ENCODE assay signal across 9 mouse cellular contexts in the genomic region with DNA sequence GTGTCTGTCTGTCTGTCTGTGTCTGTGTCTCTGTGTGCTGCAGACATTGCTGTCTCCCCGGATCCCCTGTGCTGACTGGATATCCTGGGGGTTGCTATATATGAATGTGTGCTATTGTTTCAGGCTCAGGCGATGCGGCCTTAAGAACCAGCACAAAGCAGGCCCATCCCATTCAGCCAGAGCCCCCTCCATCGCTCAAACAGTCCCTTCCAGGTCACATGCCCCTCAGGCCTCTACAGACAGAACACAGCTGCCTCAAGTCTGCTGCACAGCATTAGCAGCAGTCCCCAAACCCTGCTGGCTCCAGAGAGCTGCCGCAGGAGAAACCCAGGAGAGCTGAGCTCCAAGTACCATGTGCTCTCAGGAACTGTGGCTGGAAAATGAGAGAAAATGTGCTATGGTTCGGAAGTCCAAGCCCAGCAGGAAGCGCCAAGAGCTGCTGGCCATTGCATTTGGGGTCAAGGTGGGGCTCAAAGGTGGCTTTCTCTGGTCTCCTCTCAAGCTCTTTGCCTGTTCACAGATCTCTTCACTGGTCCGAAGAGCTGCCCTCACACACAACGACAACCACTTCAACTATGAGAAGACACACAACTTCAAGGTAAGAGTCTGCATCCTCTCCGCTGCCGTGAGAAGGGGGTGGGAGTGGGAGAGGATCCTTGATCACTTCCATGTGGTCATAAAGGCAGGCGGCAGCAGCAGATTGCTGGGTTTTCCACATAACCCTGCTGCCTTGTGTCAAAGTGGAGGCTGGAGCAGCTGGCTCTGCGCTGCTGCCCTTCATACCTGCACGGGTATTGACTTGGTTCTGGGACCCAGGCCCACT. TPM values are rescaled to one million over a fixed set of nuclear protein-coding genes. Genes with fewer than 3 reads are reported as not detected.
DNase-seq lines count a peak whose midpoint lies in the region; ATAC-seq and TF ChIP-seq lines count a peak whose summit lies in the region.
"Had no signal": no experiment of that assay in that cellular context is flagged by ENCODE, and none has a peak within 500 bp of the region (broad histone marks: within the 10 kb centered on the region; RNA-seq: fewer than 3 reads in every experiment).

No protein-coding gene starts in this region.

- H3K9ac ChIP-seq in intestine, embryonic 14.5 days (ENCODE audit: low read length) = 0 out of 2 replicates have a peak overlapping the region, but pooled peaks have one; percentile 10
- no peak overlapping the region for H3K9ac ChIP-seq in intestine, postnatal 0 days (ENCODE audit: low read depth, low read length)
- H3K9ac ChIP-seq in neural tube, embryonic 12.5 days = 0 out of 2 replicates have a peak overlapping the region, but pooled peaks have one; percentile 2
- no peak overlapping the region for H3K9ac ChIP-seq in neural tube, embryonic 15.5 days (replicated peaks)
- H3K9ac ChIP-seq in intestine, embryonic 16.5 days (ENCODE audit: low read depth, low read length) = no peak overlapping the region
- H3K9ac ChIP-seq in stomach, embryonic 16.5 days (ENCODE audit: low read length) = peak overlapping the region; percentile 48

- H3K4me3 ChIP-seq in intestine, embryonic 14.5 days (ENCODE audit: low read depth, low read length) = no peak overlapping the region
- no peak overlapping the region for H3K4me3 ChIP-seq in intestine, postnatal 0 days (ENCODE audit: low read depth, low read length)
- no peak overlapping the region for H3K4me3 ChIP-seq in neural tube, embryonic 12.5 days
- H3K4me3 ChIP-seq in neural tube, embryonic 15.5 days (replicated peaks) = no peak overlapping the region
- H3K4me3 ChIP-seq in intestine, embryonic 16.5 days (ENCODE audit: low read length) = no peak overlapping the region
- H3K4me3 ChIP-seq in stomach, embryonic 16.5 days (replicated peaks; ENCODE audit: low read length) = peak overlapping the region; percentile 12; the same call in 1 of the 2 replicates

- TF ChIP-seq CTCF in intestine, postnatal 0 days (IDR thresholded peaks at IDR 0.05; ENCODE audit: low read depth) = no peak

- 40% methylated on average over 14 of the region's 14 CpGs for WGBS in intestine, embryonic 14.5 days
- WGBS in intestine, postnatal 0 days = 67% methylated on average over 14 of the region's 14 CpGs
- 52% methylated on average over 14 of the region's 14 CpGs for WGBS in neural tube, embryonic 12.5 days
- whole genome bisulfite sequencing in neural tube, embryonic 15.5 days = 57% methylated on average over 14 of the region's 14 CpGs
- WGBS in intestine, embryonic 16.5 days = 50% methylated on average over 14 of the region's 14 CpGs
- 52% methylated on average over 14 of the region's 14 CpGs for WGBS in stomach, embryonic 16.5 days

- no peak for DNase-seq in intestine, embryonic 14.5 days (ENCODE audit: low spot score)

- no peaks in the 10 kb centered on the region for H3K27me3 ChIP-seq in intestine, embryonic 14.5 days (replicated peaks; ENCODE audit: control insufficient read depth, insufficient read depth, low read length)
- no peaks in the 10 kb centered on the region for H3K27me3 ChIP-seq in intestine, postnatal 0 days (replicated peaks; ENCODE audit: control insufficient read depth, insufficient read depth, low read length)
- H3K27me3 ChIP-seq in neural tube, embryonic 12.5 days (replicated peaks) = no peaks in the 10 kb centered on the region
- 0 out of 2 replicates have a peak, but pooled peaks cover 2% of the 10 kb centered on the region for H3K27me3 ChIP-seq in neural tube, embryonic 15.5 days (replicated peaks)
- H3K27me3 ChIP-seq in intestine, embryonic 16.5 days (replicated peaks; ENCODE audit: control insufficient read depth, insufficient read depth, low read length) = no peaks in the 10 kb centered on the region
- no peaks in the 10 kb centered on the region for H3K27me3 ChIP-seq in stomach, embryonic 16.5 days (ENCODE audit: control insufficient read depth, insufficient read depth, low read length)

- peak overlapping the region; percentile 34 for H3K4me2 ChIP-seq in intestine, embryonic 14.5 days (ENCODE audit: low read length)
- no peak overlapping the region for H3K4me2 ChIP-seq in intestine, postnatal 0 days (replicated peaks; ENCODE audit: low read depth)
- H3K4me2 ChIP-seq in neural tube, embryonic 12.5 days (replicated peaks) = peak overlapping the region; percentile 36
- H3K4me2 ChIP-seq in neural tube, embryonic 15.5 days = no peak overlapping the region
- H3K4me2 ChIP-seq in intestine, embryonic 16.5 days (ENCODE audit: low read depth, low read length) = no peak overlapping the region
- H3K4me2 ChIP-seq in stomach, embryonic 16.5 days (ENCODE audit: low read depth, low read length) = peak overlapping the region; percentile 20; the same call in 1 of the 2 replicates

- ATAC-seq in intestine, embryonic 14.5 days (replicated peaks; ENCODE audit: low FRiP score, low TSS enrichment, low read depth) = peak; percentile 78
- ATAC-seq in intestine, postnatal 0 days = no peak
- ATAC-seq in neural tube, embryonic 12.5 days (ENCODE audit: low FRiP score, low read depth) = no peak
- ATAC-seq in neural tube, embryonic 15.5 days (ENCODE audit: low FRiP score) = no peak
- ATAC-seq in intestine, embryonic 16.5 days = no peak
- ATAC-seq in stomach, embryonic 16.5 days (ENCODE audit: insufficient read depth, low FRiP score) = peak; percentile 83
- ATAC-seq in megakaryocyte progenitor cell, adult 5-6 weeks (replicated peaks; ENCODE audit: poor library complexity) = no peak
- ATAC-seq: inflammation-experienced regulatory T-cells, adult 6 months had no signal

- no peaks in the 10 kb centered on the region for H3K9me3 ChIP-seq in intestine, embryonic 14.5 days (ENCODE audit: control insufficient read depth, low read length)
- no peaks in the 10 kb centered on the region for H3K9me3 ChIP-seq in intestine, postnatal 0 days (ENCODE audit: control insufficient read depth)
- no peaks in the 10 kb centered on the region for H3K9me3 ChIP-seq in neural tube, embryonic 12.5 days
- no peaks in the 10 kb centered on the region for H3K9me3 ChIP-seq in neural tube, embryonic 15.5 days (replicated peaks)
- H3K9me3 ChIP-seq in intestine, embryonic 16.5 days (ENCODE audit: control insufficient read depth, low read length) = no peaks in the 10 kb centered on the region
- H3K9me3 ChIP-seq in stomach, embryonic 16.5 days (replicated peaks; ENCODE audit: control insufficient read depth, low read length) = no peaks in the 10 kb centered on the region

- 0 out of 2 replicates have a peak overlapping the region, but pooled peaks have one; percentile 7 for H3K27ac ChIP-seq in intestine, embryonic 14.5 days (ENCODE audit: low read depth)
- no peak overlapping the region for H3K27ac ChIP-seq in intestine, postnatal 0 days (ENCODE audit: low read depth, low read length)
- H3K27ac ChIP-seq in neural tube, embryonic 12.5 days = no peak overlapping the region
- H3K27ac ChIP-seq in neural tube, embryonic 15.5 days (replicated peaks) = no peak overlapping the region
- peak overlapping the region; percentile 12; the same call in 1 of the 2 replicates for H3K27ac ChIP-seq in intestine, embryonic 16.5 days (ENCODE audit: low read length)
- H3K27ac ChIP-seq in stomach, embryonic 16.5 days (ENCODE audit: low read length) = peak overlapping the region; percentile 36; the same call in 1 of the 2 replicates

- H3K36me3 ChIP-seq in intestine, embryonic 14.5 days (ENCODE audit: control insufficient read depth, insufficient read depth, low read length) = no peaks in the 10 kb centered on the region
- H3K36me3 ChIP-seq in intestine, postnatal 0 days (ENCODE audit: control insufficient read depth, insufficient read depth) = no peaks in the 10 kb centered on the region
- H3K36me3 ChIP-seq in neural tube, embryonic 12.5 days = no peaks in the 10 kb centered on the region
- no peaks in the 10 kb centered on the region for H3K36me3 ChIP-seq in neural tube, embryonic 15.5 days
- H3K36me3 ChIP-seq in intestine, embryonic 16.5 days (ENCODE audit: control insufficient read depth, insufficient read depth, low read length) = no peaks in the 10 kb centered on the region
- H3K36me3 ChIP-seq in stomach, embryonic 16.5 days (ENCODE audit: control insufficient read depth, insufficient read depth, low read length) = no peaks in the 10 kb centered on the region
- H3K36me3 ChIP-seq: G1E had no signal

- H3K4me1 ChIP-seq in intestine, embryonic 14.5 days (replicated peaks; ENCODE audit: control insufficient read depth, insufficient read depth, low read length) = peaks cover 25% of the 10 kb centered on the region
- no peaks in the 10 kb centered on the region for H3K4me1 ChIP-seq in intestine, postnatal 0 days (replicated peaks; ENCODE audit: control insufficient read depth, insufficient read depth, low read length)
- H3K4me1 ChIP-seq in neural tube, embryonic 12.5 days = peaks cover 20% of the 10 kb centered on the region
- peaks cover 11% of the 10 kb centered on the region for H3K4me1 ChIP-seq in neural tube, embryonic 15.5 days
- H3K4me1 ChIP-seq in intestine, embryonic 16.5 days (ENCODE audit: control insufficient read depth, insufficient read depth, low read length) = peaks cover 19% of the 10 kb centered on the region
- H3K4me1 ChIP-seq in stomach, embryonic 16.5 days (ENCODE audit: control insufficient read depth, insufficient read depth, low read length) = peaks cover 33% of the 10 kb centered on the region

RNA-seq across cellular contexts. Expression of gene Prr15, which starts 52.9 kb away (rescaled TPM):
- polyA plus RNA-seq in intestine, embryonic 14.5 days (2014; fragmentation: Nextera tagmentation; extraction: Ambion mirVana) = 8.6 and 10.2 TPM in 2 replicates
- 47.4 and 52.3 TPM in 2 replicates for polyA plus RNA-seq in intestine, postnatal 0 days (2015; fragmentation: Nextera tagmentation; extraction: Ambion mirVana)
- 0.49 and 0.82 TPM in 2 replicates for polyA plus RNA-seq in neural tube, embryonic 12.5 days (2016; fragmentation: Nextera tagmentation; extraction: Ambion mirVana)
- polyA plus RNA-seq in neural tube, embryonic 15.5 days (2015; fragmentation: Nextera tagmentation; extraction: Ambion mirVana) = 1.0 and 1.6 TPM in 2 replicates
- 11.3 and 17.0 TPM in 2 replicates for polyA plus RNA-seq in intestine, embryonic 16.5 days (2015; fragmentation: Nextera tagmentation; extraction: Ambion mirVana)
- 8.7 and 8.8 TPM in 2 replicates for polyA plus RNA-seq in stomach, embryonic 16.5 days (2015; fragmentation: Nextera tagmentation; extraction: Ambion mirVana)
- 0.17 TPM in 1 of 2 replicates, not detected in the other for total RNA-seq in megakaryocyte progenitor cell, adult 5-6 weeks (2015)
- total RNA-seq in megakaryocyte progenitor cell, adult 5-6 weeks (2017) = 0.04 TPM in 1 of 2 replicates, not detected in the other
- polyA plus RNA-seq: G1E had no signal

Comparison
In these comparisons a context has a peak if more than half of its experiments do, and no peak if none do; other contexts are left out.
1. ATAC-seq: peak in intestine, embryonic 14.5 days (single experiment) and stomach, embryonic 16.5 days (single experiment); none in intestine, postnatal 0 days (single experiment), neural tube, embryonic 12.5 days (single experiment), neural tube, embryonic 15.5 days (single experiment), intestine, embryonic 16.5 days (single experiment) and megakaryocyte progenitor cell, adult 5-6 weeks (single experiment).
2. H3K27ac ChIP-seq: peak in intestine, embryonic 14.5 days (single experiment), intestine, embryonic 16.5 days (single experiment) and stomach, embryonic 16.5 days (single experiment); none in intestine, postnatal 0 days (single experiment), neural tube, embryonic 12.5 days (single experiment) and neural tube, embryonic 15.5 days (single experiment).
3. H3K4me2 ChIP-seq: peak in intestine, embryonic 14.5 days (single experiment), neural tube, embryonic 12.5 days (single experiment) and stomach, embryonic 16.5 days (single experiment); none in intestine, postnatal 0 days (single experiment), neural tube, embryonic 15.5 days (single experiment) and intestine, embryonic 16.5 days (single experiment).
4. H3K9ac ChIP-seq: peak in intestine, embryonic 14.5 days (single experiment), neural tube, embryonic 12.5 days (single experiment) and stomach, embryonic 16.5 days (single experiment); none in intestine, postnatal 0 days (single experiment), neural tube, embryonic 15.5 days (single experiment) and intestine, embryonic 16.5 days (single experiment).